Mouse (Mus musculus): ENCODE measurements around the gene Naglu. TPM values are rescaled to one million over a fixed set of nuclear protein-coding genes. Genes with fewer than 3 reads are reported as not detected.

The Naglu gene
- total and polyA plus RNA-seq, 3 experiments: 11.2 to 33.3 (median 13.8) TPM

GRCm38 (mm10) chr11:101082208-101083082, 12.6 kb downstream of the Naglu start, which contains the start of gene Coasy (continued):
- TF ChIP-seq JUN (IDR thresholded peaks at IDR 0.05; ENCODE audit: insufficient read depth, low read depth, low read length) (no peak; the same call in 1 of the 2 replicates), USF1 (IDR thresholded peaks at IDR 0.05; ENCODE audit: low read depth, low read length) (no peak; the same call in 1 of the 2 replicates), TCF12 (IDR thresholded peaks at IDR 0.05; ENCODE audit: low read depth, low read length) (peak; percentile 62), GABPA (IDR thresholded peaks at IDR 0.05; ENCODE audit: insufficient replicate concordance, low read depth, low read length) (no peak; the same call in 1 of the 2 replicates), SIN3A (IDR thresholded peaks at IDR 0.05; ENCODE audit: low read length) (peak; percentile 98), RCOR1 (conservative IDR thresholded peaks at IDR 0.05; ENCODE audit: low read depth, low read length) (peak; percentile 66; the same call in 1 of the 2 replicates), ZMIZ1 (IDR thresholded peaks at IDR 0.05; ENCODE audit: low read depth, low read length) (peak; percentile 96), NRF1 (IDR thresholded peaks at IDR 0.05; ENCODE audit: low read depth, low read length) (peak; percentile 18; the same call in 1 of the 2 replicates), POLR2A (IDR thresholded peaks at IDR 0.05; ENCODE audit: low read depth, low read length) (peak; percentile 99), JUND (conservative IDR thresholded peaks at IDR 0.05; ENCODE audit: low read depth, low read length) (0 out of 2 replicates have a peak, but pooled peaks have one; percentile 31), BHLHE40 (IDR thresholded peaks at IDR 0.05; ENCODE audit: low read depth, low read length) (peak; percentile 20), ETS1 (conservative IDR thresholded peaks at IDR 0.05; ENCODE audit: low read depth, low read length) (no peak), EP300 (IDR thresholded peaks at IDR 0.05; ENCODE audit: low read length) (0 out of 2 replicates have a peak, but pooled peaks have one; percentile 8), RAD21 (IDR thresholded peaks at IDR 0.05; ENCODE audit: low read depth, low read length) (peak; percentile 77), HCFC1 (IDR thresholded peaks at IDR 0.05; ENCODE audit: low read depth, low read length) (peak; percentile 85), MAX (IDR thresholded peaks at IDR 0.05; ENCODE audit: low read length) (peak; percentile 55; the same call in 1 of the 2 replicates), USF2 (conservative IDR thresholded peaks at IDR 0.05; ENCODE audit: low read depth, low read length) (no peak), MYC (IDR thresholded peaks at IDR 0.05; ENCODE audit: low read depth, low read length) (peak; percentile 18; the same call in 1 of the 2 replicates), SMC3 (IDR thresholded peaks at IDR 0.05; ENCODE audit: low read depth, low read length) (peak; percentile 79)

- peaks cover 22 to 50% of the 10 kb centered on the region in 2 experiments for H3K4me1 ChIP-seq (ENCODE audit: control insufficient read depth in 1 of 2, insufficient read depth in 2 of 2)
- H3K9ac ChIP-seq (ENCODE audit: insufficient read depth, low read depth): peak overlapping the region; percentile 95
- peaks cover 14 to 32% of the 10 kb centered on the region in 2 experiments for H3K36me3 ChIP-seq (replicated peaks in 1 of 2; ENCODE audit: control insufficient read depth in 1 of 2, insufficient read depth in 1 of 2, low read length in 1 of 2)
- peaks cover 17% of the 10 kb centered on the region; the same call in 1 of the 2 replicates for H3K79me2 ChIP-seq (replicated peaks; ENCODE audit: control insufficient read depth, extremely low read depth, insufficient read depth, poor library complexity, severe bottlenecking)
- H3K27me3 ChIP-seq (replicated peaks): peaks cover 3% of the 10 kb centered on the region
- H3K27ac ChIP-seq (ENCODE audit: insufficient read depth, low read depth): peak overlapping the region; percentile 55
- H3K4me3 ChIP-seq (replicated peaks in 1 of 3; ENCODE audit: low read depth in 2 of 3, low read length in 2 of 3, poor library complexity in 1 of 3): peak overlapping the region; percentile 75 to 100 (median 88)
- in situ Hi-C loops (cut with MboI; ENCODE audit: low pct_ligation_motif_present, low pct_unique_long_range_greater_than_20kb, low sequenced_read_pairs): loop anchor here (5.0 to 10.0 kb wide), 2 partner anchors 99 to 222 kb away; partner anchors contain the start of gene Becn1
- no peak for DNase-seq (ENCODE audit: extremely low read depth)
- dilution Hi-C loops (cut with MboI; ENCODE audit: extremely low pct_ligation_motif_present, extremely low pct_unique_long_range_greater_than_20kb, low sequenced_read_pairs): no loop called here
- H3K9me3 ChIP-seq (replicated peaks; ENCODE audit: low read length): no peaks in the 10 kb centered on the region
- peak overlapping the region; percentile 80 for H3K4me2 ChIP-seq (ENCODE audit: insufficient read depth, low read depth, poor library complexity, severe bottlenecking)
- TF ChIP-seq HCFC1 (IDR thresholded peaks at IDR 0.05; ENCODE audit: low read depth, low read length) (no peak), MAFK (IDR thresholded peaks at IDR 0.05; ENCODE audit: insufficient replicate concordance, low read length) (no peak), SMC3 (IDR thresholded peaks at IDR 0.05; ENCODE audit: low read depth, low read length) (no peak), TCF12 (IDR thresholded peaks at IDR 0.05; ENCODE audit: low read depth, low read length) (no peak), NELFE (IDR thresholded peaks at IDR 0.05; ENCODE audit: low read depth, low read length) (no peak), ZNF384 (IDR thresholded peaks at IDR 0.05; ENCODE audit: low read depth, low read length) (no peak), MXI1 (IDR thresholded peaks at IDR 0.05; ENCODE audit: low read depth, low read length) (no peak; the same call in none of the 2 replicates), ELF1 (IDR thresholded peaks at IDR 0.05; ENCODE audit: low read depth, low read length) (no peak)
Measured at GRCm38 (mm10) chr11:101083083-101083697, 13.4 kb downstream of the Naglu start.
